Mouse (Mus musculus): ENCODE measurements around the gene Oser1. TPM values are rescaled to one million over a fixed set of nuclear protein-coding genes. Genes with fewer than 3 reads are reported as not detected.

Oser1 gene
- total RNA-seq, 2 experiments from 2014 or later, result 98.4 to 107 TPM

- no peak for ATAC-seq (ENCODE audit: poor library complexity, severe bottlenecking)
Observed at GRCm38 (mm10) chr2:163362940-163363921, 61.3 kb downstream of the Oser1 start.

- no peak for ATAC-seq (ENCODE audit: poor library complexity, severe bottlenecking)
Observed at GRCm38 (mm10) chr2:163360858-163361623, 63.5 kb downstream of the Oser1 start.

GRCm38 (mm10) chr2:163359253-163359652 lies 65.2 kb downstream of the Oser1 start:
- ATAC-seq (ENCODE audit: poor library complexity, severe bottlenecking), result no peak

- ATAC-seq (ENCODE audit: poor library complexity, severe bottlenecking), result no peak
Observed at GRCm38 (mm10) chr2:163358662-163359061, 65.8 kb downstream of the Oser1 start.

GRCm38 (mm10) chr2:163356113-163356840 lies 68.2 kb downstream of the Oser1 start:
- no peak for ATAC-seq (ENCODE audit: poor library complexity, severe bottlenecking)

Other genes starting within 250 kb of the Oser1 start
- gene Tox2, start 221.6 kb downstream of the Oser1 start, total RNA-seq (2015), result not detected in 2 replicates
- not detected in 2 replicates for gene Tox2, start 221.6 kb downstream of the Oser1 start, total RNA-seq (2017)
- not detected in 2 replicates for gene Jph2, start 26.7 kb downstream of the Oser1 start, total RNA-seq (2015)
- not detected in 2 replicates for gene Jph2, start 26.7 kb downstream of the Oser1 start, total RNA-seq (2017)
- gene Gdap1l1, start 13.8 kb upstream of the Oser1 start, total RNA-seq (2015), result not detected in 2 replicates
- gene Gdap1l1, start 13.8 kb upstream of the Oser1 start, total RNA-seq (2017), result not detected in 2 replicates
- 0.36 and 1.1 TPM in 2 replicates for gene Fitm2, start 47.9 kb upstream of the Oser1 start, total RNA-seq (2015)
- 0.94 and 1.7 TPM in 2 replicates for gene Fitm2, start 47.9 kb upstream of the Oser1 start, total RNA-seq (2017)
- not detected in 2 replicates for gene R3hdml, start 67.6 kb upstream of the Oser1 start, total RNA-seq (2015)
- not detected in 2 replicates for gene R3hdml, start 67.6 kb upstream of the Oser1 start, total RNA-seq (2017)
- not detected in 2 replicates for gene Hnf4a, start 82.1 kb upstream of the Oser1 start, total RNA-seq (2015)
- not detected in 2 replicates for gene Hnf4a, start 82.1 kb upstream of the Oser1 start, total RNA-seq (2017)
- gene Ttpal, start 177.6 kb upstream of the Oser1 start, total RNA-seq (2015), result 12.6 and 16.6 TPM in 2 replicates
- gene Ttpal, start 177.6 kb upstream of the Oser1 start, total RNA-seq (2017), result 8.8 and 14.4 TPM in 2 replicates
- 797 and 809 TPM in 2 replicates for gene Serinc3, start 220.4 kb upstream of the Oser1 start, total RNA-seq (2015)
- 623 and 641 TPM in 2 replicates for gene Serinc3, start 220.4 kb upstream of the Oser1 start, total RNA-seq (2017)
- 47.7 and 50.9 TPM in 2 replicates for gene Pkig, start 233.7 kb upstream of the Oser1 start, total RNA-seq (2015)
- 36.8 and 55.2 TPM in 2 replicates for gene Pkig, start 233.7 kb upstream of the Oser1 start, total RNA-seq (2017)

All from megakaryocyte, adult 5-6 weeks (primary cell).